Mouse (Mus musculus) right cerebral cortex, adult 2 months (tissue): ENCODE results near the gene Nmur2.

Experiments used
- DNase-seq, 2 experiments: peaks; one replicate each; pipeline ENCODE4 v3.0.0; 2021 to 2022; ENCODE audit warnings: low spot score in 2 of 2

Gene Nmur2

DNA sequence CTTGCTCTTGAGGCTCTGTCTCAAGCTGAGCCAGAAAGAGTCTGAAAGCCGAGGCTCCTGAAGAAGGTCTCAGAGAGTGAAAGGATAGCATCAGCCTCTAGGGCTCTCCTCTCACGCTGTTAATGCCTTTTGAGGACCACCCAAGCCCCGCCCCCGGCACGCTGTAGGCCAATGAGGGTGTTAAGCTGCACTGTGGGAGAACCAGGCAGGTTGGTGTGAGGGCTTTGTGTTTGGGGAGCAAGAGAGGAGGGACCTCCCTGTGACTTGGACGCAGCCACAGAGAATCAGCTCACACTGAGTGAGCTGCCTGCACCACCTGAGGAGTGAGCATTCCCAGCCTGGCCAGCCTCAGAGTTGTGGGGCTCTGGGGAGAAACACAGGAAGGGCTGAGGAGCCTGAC, at the start of gene Nmur2:
Gene Nmur2, minus strand, starts transcription at position 94 of the 400 bp plus-strand sequence.
- DNase-seq: no peak

DNA sequence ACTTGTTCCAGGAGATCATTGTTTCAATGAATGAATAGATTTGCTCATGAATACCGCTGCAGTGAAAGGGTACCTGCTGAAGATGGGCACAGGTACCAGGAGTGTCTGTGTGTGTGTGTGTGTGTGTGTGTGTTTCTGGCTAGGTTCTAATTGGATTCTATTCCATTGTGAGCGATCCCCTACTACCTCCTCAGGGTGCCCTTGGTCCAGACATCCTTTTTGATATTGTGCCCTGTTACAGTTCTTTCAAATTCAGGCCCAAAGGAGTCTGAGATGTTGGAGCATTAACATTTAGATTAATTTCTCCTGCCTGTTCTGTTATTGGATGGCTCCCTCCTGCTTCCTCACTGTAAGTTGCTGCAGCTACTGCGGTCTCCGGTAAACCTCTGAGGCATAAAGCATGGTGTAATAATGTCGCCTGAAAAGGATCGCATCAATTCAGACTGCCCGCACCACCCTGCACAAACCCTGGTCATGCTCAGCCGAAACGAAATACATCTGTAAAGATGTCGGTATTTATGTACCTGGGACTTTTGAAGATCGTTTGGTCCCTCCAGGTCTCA, 48.4 kb upstream of the Nmur2 start:
- DNase-seq: no peak

DNA sequence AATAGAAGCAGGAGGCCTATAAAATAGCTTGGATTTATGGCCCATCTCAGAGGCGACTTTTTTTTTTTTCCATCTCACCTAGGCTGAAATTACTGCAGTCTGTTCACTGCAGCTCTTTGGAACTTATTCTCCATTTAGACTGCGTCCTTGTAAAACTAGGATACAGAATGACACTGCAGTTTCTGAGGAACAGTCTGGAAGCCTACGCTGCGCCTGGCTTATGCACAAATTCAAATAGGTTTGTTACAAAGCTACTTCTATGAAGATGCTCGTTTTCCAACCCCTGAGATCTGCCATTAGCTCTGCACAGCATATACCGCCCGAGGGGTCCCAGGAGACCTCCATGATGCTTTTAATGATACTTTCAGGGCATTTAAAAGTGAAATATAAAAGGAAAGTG, 31.3 kb upstream of the Nmur2 start:
- DNase-seq: peak; percentile 37 to 67

DNA sequence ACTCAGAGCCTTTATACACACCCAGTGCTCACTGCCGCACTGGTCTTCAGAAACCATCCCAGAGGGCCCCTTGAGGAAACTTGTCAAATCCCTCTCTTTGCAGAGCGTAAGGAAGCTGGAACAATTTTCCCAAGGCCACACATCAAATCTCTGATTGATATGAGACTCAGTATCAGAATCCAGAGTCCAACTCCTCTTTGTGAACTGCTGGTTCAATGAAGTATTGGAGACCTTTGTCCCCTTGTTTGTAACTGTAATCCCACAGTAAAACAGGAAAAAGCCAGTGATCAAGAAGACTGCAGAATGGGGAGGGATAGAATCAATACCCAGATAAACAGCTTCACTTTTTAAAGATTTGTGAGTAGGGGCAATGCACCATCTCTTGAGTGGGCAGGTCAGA, 28.8 kb upstream of the Nmur2 start:
- no peak for DNase-seq

DNA sequence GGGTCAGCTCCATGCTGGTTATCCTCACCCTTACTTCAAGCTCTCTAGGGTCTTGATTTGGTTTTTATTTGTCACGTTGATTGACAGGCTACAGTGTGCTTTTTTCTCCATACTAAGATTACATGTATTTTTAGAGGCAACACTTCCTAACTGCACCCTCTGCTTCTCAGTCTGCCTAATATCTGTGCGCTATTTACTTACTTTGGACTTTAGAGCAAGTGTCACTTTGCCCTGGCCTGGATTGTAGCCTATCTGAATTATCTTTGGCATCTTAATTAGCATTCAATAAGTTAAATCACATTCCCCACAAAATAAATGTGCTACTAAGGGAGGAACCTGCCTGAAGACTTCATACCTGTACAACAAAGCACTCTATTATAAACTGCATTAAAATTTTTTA, 24.3 kb upstream of the Nmur2 start:
- no peak for DNase-seq

DNA sequence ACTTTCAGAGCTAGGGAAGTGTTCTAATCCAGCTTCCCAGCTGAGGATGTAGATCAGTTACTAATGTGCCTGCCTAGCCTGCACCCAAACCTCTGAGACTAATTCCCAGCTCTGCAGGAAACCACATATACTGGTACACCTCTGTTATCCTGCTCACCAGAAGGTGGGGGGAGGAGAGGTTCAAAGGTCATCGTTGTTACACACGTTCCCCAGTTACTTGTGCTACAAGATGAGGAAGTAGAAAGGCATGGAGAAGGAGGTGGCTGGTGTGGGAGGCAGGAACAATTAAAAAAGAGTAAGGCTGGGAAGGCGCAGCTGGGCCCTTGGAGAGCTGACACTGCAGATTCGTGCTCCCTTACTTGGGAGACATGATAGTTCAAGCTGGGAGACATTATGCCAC, 23.8 kb upstream of the Nmur2 start:
- DNase-seq: no peak

DNA sequence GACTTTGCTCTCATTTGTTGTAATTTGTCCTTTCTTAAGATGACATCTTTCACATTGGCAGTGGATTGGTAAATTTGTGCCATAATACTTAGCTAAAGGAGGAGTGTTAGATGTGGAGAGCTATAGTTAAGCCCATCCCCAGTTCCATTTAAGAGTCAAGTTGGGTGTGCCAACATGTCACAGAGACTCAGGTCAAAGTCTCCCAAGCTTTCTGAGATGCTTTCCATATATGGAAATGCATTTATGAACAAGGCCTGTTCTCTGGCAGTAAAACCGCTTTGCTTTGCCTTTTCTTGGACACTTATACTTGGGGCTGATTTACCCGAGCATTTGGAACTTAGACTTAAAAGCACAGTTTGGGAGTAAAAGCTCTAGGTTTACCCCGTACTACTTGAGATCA, 18.4 kb upstream of the Nmur2 start:
- DNase-seq: no peak

DNA sequence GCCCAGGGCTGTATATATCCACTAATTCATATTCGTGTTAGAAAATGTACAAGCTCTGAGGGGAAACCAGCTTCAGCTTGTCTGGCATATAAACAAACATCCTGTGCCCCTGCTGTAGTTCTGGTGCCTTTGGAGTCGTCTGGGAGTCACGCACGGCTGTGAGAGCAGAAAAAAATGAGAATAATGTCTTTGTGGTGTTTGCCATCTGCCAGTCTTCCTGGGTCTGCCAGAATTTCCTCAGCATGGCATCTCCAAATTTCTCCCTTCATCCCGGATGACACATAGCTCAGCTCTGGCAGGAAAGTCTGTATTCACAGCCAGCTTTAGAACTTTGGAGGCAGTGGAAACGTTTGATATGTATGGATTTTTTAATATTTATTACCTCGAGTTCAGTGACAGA, 13.6 kb upstream of the Nmur2 start:
- no peak for DNase-seq

DNA sequence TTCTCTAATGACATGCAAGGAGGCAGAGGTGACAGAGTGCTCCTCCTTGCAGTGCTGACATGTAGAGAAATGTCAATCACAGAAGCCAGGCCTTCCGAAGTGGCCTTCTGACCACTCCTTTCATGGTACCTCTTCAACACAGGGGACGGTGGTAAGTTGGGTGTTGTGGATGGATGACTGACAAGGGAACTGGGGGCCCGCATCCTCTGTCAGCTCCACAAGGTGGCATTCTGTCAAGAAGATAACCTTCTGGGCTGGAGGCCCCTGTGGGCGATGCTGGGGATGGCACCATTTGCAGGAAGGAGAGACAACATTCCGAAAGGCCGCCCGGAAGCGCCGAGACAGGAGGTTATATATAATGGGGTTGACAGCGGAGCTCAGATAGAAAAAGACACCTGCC, 14.0 kb downstream of the Nmur2 start:
- no peak for DNase-seq

DNA sequence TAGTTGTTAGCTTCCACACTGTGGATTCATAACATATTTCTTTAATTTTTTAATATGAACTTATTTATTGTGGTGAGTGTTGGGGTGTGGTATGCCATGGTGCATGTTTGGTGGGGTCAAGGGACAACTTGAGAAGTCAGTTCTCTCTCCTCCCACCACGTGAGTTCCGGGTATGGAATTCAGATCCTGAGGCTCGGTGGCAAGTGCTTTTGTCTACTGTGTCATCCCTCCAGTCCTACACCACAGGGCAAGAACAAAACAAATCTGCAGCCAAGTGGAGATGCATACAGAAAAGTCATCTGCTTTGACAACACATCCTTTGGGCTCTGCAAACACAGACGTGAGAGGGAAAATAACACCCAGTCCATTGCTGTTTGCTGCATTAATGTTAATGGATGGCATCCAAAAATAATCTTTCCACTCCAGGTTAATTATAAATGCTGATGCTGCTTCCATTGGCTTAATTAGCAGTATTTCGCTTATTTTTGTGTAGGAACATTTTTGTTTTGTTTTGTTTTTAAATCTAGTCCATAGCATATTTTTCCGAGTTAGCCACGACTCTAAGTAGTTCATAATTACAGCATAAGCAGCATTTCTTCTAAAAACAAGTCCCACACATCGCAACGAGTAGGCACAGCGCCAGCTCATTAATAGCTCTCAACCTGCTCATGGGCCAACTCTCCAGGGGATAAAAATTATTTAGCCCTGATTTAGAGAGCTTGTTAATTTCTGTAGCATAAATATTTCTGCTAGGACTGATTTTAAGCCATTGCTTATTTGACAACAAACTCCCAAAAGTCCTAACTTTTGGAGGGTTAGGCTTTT, 14.9 kb downstream of the Nmur2 start:
- peak; percentile 48 to 64 for DNase-seq

DNA sequence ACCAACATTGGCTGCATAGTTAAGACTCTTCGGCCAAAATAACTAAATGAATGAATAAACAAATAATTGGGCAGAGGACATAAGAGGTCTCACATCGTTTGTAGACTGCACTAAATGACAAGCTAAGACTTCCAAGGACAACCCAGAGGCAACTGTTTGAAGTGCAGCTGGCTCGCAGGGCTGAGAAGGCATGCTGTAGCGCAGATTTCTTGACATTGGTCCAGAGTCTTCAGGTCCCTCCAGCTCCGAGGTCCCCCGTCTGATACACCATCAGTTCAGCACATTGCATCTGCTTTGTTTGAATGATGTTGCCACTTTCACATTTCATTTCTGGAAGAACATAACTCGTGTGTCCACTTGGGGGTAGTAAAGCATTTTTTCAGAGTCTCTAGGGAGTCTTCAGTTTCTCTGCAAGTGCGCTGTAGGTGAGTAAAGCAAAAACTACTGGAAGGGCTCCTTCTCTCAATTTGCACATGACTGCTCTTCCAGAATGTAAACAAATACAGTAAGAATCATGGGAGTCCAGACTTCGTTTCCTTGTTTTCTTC, 27.2 kb downstream of the Nmur2 start:
- peak; percentile 16 to 31 for DNase-seq

DNA sequence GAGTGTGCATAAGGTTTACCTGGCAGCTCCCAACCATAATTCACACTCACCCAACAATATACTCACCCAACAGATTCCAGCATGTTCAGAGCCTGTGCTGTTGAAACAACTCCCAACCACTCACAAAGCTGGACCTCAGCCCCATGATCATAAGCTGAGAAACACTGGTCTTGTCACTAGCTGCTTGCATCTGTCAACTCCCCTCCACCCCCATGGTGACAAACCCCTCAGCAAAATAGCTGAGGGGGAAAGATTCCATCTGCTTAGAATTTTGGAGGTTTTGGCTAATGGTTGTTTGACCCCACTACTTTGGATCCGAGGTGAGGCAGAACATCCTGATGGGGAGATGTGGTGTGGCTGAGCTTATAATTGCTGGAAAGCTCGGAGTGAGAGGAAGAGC, 28.4 kb downstream of the Nmur2 start:
- DNase-seq: no peak

DNA sequence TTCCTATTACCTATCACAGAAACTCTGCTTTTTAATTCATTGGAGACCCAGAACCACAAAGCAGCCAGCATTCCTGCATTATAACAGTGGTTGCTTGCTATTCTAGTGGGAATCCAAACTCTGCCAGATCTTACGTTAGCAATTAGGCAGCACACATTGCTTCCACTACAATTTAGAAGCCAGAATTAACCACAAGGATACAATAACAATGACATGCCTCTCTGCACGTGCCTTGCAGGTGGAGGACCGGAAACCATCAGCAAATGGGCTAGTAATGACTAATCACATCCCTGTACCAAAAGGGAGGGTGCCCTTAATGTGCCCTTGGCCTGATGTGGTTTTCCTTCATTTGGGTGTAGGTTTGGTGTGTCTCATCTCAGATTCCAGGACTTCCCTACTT, 32.5 kb downstream of the Nmur2 start:
- DNase-seq: no peak

DNA sequence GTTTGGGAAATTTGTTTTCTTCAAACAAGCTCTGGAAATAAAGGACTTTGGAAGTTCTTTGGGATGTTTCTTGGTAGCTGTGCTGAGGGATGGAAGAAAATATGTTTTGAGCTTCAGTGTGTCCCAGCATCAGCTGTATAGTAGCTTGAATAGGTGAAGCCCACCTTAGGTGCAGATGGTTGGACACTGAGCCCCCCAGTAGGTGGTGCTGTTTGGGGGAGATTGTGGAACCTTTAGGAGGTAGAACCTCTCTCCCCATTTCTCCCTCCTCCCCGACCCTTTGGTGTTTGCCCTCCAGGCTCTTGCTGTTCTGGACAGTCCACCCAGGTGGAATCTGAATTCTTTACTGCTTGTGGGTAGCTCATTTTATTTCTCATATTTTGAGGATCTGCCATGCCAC, 48.0 kb downstream of the Nmur2 start:
- DNase-seq: no peak

DNA sequence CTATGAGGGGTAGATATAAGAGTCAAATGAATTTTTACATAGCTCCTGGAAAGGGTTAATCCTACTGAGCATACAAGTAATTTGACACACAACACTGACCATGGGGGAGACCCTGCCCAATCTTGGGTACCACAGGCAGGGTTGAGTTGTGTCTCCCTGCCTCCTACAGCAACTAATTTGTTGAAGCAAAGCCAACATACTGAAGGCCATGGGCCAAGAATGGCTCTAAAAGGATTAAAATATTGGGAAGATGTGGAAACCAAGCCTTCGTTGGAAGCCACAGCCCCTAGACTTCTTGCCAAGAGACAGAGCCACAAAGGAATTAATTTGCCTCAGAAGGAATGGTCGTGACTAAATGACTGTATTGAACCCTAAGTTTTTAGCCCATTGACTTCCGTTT, 48.7 kb downstream of the Nmur2 start:
- no peak for DNase-seq

DNA sequence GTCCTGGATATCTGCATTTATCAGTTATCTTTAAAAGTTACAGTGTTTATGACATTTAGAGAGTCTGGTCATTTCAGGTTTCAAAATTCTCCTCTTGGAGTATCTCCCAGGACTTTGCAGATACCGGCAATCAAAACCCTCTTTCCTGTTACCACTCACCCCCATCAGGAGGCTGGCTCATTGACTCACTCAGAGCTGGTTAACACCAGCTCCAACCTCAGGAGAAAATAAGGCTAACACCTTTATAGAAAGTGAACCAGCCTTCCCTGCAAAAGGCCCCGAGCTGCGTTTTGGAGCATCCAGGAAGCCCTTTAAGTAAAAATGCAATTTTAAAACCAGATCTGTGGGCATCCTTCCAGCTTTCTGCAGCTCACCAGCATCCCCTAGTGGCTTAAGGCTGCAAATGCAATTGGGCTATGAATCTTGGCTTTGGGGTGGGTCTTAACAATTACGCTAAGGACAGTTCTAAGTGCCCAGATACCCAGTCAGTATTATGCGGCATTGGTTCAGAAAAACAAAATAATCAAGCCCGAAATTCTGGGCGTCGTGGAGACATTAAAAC, 49.2 kb downstream of the Nmur2 start:
- DNase-seq: peak; percentile 33 to 67

DNA sequence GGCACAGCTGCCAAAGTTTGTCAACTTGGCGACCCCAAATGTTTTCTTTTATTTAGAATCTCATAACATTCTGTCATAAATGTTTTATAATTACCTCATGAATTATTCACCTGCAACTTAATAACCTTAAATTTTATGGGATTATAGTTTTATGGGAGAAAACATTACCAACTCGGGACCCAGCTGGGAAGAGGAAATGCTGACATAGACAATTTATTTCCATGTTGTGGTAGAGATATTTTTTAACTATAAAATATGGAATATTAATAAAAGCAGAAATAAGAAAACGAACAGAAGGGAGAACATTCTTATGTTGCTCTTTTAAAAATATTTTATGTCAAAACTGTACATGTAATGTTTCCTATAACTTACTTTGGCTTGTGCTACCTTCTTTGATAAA, 56.2 kb downstream of the Nmur2 start:
- DNase-seq: no peak

DNA sequence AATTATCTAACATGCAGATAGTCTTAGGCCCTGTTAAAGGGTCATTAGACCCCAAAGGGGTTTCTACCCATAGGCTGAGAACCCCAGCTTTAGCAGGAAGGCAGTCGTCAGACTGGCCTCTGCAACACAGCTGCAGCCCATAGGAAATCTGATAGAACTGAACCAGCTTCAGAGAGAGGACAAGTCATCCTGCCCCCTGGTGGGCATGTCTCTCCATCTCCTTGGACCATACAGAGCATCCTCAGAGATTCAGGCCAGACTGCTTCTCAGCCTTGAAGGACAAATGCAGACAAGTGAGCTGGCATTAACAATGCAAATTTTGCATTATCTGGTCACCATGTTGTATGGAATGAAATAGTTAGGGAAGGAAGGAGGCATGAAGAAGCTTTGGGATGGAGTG, 59.2 kb downstream of the Nmur2 start:
- no peak for DNase-seq

DNA sequence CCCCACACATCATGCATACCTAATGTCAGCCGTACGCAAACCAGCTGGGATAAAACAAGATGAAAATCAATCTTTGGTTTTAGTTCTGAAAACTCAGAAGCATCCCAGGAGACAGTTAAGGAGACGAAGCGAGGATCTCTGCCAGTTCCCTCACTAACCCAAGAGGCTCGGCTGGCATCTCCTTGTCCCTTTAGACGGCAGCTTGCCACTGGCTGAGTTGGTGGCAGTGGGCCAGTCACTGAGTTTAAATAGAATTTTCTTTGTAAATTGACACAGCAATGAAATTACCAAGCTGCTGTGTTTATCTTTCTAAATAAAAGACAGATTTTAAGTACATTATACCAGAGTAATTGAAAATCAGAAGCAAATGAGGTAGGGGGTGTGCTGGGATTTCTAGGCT, 62.7 kb downstream of the Nmur2 start:
- peak in 1 of 2 experiments; percentile 12 for DNase-seq
